Mouse (Mus musculus) frontal cortex, postnatal 36 days (tissue): ENCODE results near the gene Jade2.

Experiments used
- DNase-seq, 2 experiments: peaks; one replicate each; pipeline ENCODE4 v3.0.0; 2022; ENCODE audit warnings: low spot score in 2 of 2

The Jade2 gene

DNA sequence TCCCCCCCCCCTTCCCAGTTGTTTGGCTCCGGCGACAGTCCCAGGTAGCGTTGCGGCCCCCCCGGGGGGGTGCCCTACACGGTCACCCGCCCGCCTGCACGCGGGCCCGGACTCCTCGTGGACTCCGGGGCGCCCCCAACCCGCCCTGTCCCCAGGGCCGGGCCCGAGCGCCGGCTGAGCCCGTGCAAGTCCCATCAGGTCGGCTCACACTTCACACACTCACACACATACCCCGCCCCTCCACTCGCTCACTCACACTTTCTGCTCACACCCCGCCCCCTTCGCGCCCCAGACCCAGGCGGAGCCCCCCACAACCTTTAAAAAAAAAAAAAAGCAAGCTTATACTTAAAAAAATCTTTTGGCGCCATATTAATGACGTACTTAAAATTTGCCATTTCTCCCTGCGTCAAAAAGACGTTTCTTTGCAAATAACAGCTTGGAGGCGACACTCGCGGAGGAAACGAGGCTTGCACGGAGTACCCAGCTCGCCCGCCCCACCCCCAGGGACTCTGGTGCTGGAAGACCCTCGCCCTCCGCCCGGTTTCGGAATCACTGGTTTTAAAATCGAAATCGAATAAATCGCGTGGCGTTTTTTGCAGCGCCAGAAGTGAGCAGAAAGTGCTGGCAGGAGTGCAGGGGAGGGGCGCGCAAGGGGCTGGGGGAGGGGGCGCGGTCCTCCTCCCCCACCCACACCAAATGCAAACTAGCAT is 520 bp upstream of the Jade2 start:
- peak; percentile 59 to 70 for DNase-seq

DNA sequence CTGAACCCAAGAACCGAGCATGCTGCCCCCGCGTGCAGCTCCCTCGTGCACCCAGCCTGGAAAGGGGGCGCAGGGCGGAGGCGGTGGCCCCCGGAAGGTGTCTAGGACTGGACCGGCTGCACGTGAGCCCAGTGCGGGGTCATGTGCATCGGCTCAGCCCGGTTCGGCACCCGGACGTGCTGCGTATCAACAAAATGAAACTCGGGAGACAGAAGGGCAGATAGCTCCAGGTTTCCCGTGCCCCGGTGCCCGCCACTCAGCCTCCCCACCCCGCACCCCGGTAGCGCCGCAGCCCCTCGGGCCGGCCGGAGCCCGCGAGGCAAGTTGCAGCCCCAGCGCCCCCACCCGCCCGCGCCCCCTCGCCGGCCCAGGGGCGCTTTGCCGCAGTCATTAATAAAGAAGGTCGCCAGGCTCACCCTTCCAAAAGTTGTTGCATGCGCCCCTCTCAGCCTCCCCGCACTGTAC is 805 bp downstream of the Jade2 start:
- peak; percentile 60 for DNase-seq

DNA sequence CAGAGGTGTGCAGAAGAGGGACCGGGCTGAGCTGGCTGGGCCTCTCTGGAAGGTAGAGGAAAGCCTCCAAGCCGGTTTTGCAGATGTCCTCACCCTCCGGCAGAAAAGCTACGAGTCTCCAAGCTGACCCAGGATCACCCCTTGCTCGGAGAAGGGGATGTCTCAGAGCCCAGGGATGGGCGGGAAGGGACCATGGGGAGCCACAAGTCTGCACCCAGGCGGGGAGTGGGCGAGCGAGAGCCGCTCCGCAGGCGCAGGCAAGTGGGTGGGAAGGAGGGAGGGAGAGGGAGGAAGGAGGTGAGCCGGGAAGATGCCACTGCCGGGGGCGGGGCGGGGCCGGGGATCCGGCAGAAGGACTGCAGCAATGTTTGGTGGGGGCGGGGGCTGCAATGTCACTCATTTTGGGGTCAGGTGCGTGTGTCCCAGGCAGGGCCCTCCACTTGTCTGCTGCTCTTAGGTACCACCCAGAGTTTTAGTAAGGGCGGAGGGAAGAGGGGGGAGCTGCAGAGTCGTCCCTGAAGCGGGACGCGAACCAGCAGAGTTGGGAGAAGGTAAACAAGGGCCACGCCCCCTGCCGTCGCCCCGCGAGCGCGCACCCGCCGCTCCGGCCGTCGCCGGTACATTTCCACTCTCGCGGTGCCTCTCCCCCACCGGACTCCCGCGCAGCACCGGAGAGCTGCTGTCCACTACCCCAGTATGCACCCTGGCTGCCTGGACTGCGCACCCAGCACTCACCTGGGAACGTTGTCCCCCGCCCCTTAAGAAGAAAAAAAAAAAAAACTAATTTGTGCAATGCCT is 1.4 kb downstream of the Jade2 start:
- peak; percentile 74 for DNase-seq

DNA sequence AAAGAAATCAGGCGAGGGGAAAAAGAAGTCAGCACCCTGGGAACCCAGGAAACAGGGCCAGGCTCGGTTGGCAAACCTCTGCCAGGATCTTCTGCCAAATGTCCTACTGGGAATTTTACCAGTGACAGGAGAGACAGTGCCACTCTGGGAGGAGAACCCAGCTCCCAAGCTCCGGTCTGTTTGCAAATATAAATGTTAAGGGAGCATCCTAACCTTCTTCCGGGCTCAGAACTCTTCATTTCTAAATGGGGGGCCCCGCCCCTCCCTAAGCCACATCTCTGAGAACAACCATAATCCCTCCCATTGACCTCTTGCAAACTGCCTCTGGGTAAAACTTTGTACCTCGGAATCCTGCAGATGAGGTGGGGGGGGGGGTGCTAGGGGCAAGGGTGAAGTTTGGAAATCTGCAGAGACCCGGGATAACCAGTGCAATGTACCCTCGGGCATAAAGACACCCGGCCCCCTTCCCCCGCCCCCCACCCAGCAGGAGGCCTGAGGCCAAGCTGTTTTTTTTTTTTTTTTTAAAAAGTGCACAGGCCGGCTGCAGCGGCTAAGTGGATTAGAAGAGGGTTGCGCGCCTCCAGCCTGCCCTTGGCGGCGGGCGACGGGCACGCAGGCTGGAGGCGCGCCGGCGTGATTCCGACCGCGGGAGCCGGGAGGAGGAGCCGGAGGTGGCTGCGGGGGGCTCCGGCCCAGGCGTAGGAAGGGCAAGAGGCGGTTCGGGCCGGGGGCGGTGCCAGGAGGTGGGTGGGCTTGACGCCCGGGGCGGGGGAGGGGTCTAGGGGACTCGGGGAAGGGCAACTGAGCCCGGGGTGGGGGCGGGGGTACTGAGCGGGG is 2.3 kb downstream of the Jade2 start:
- DNase-seq: peak; percentile 45 to 72

DNA sequence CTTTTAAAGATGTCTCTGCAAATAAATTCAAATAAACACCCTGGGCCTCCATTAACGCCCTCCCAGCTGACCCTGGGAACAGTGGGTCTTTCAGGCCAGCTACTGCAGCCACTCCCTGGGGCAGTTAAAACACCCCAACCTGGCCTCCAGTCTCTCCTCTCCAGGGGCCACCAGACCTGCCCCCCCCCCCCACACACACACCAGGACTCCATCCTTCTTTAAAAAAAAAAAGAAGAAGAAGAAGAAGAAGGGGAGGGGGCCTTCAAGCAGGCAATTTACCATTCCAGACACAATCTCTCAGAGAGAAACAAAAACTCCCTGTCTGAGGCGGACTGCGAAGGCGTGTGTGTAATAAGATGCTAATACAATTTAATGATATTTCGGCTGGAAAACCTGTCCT is 4.9 kb downstream of the Jade2 start:
- DNase-seq: no peak

DNA sequence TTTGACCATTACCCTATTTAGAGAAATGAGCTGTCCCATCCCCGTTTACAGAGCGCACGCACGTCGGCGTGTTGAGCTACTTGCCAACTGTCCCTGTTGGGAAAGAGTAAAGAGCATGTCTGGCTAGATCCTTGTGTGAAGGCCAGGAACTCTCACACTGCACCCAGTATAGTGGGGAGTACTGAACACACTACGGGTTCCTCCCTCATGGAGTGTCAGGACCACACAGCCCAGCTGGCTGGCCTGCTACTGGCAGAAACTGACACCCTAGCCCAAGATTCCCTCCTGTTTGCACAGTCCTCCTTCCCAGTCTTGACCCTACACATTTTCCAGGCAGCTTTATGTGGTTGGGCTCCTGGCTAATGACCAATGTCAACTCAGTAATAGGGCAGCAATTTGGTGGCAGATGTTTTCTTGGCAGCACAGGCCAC is 5.3 kb downstream of the Jade2 start:
- no peak for DNase-seq

DNA sequence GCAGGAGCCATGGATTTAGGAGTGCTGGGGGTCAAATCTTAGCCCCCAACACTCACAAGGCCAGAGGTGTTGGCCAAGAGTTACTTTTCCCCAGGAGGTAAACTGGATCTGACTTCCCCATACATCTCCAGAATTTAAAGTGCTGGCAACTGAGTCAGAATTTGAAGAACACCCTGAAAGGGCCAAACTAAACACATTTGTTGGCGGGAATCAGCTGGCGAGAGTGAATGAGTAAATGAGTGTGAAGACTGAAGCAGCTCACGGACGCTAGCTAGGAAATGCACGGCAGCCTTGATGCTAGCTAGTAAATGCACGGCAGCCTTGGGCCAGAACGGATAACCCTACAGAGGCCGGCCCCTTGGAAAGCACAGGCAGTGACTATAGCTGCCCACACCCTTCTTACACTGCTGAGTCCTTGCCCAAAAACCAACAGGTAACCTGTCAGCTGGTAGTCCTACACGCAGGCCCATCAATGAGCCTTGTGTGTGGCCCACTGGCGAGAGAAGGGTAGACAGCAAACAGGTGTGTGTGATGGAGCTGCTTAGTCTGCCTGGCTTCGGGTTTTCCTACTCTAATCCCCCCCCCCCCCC is 6.6 kb downstream of the Jade2 start:
- no peak for DNase-seq

DNA sequence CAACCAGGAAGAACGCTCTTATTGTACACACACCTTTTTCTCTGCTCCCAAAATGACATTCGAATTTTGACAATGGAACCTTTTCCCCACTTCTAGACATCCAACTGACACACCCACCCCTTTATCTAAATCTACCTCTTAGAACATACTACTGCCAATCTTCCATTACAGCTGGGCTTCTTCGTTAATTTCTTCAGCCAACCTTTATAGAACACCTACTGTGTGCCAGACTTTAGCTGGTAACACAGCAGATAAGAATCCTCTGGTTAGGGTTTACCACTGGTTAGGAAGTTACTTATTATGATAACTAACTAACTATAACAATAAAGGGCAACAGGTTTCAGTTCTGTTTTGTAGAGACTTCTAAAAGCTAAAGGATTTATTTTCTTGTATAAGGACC is 9.1 kb downstream of the Jade2 start:
- no peak for DNase-seq

DNA sequence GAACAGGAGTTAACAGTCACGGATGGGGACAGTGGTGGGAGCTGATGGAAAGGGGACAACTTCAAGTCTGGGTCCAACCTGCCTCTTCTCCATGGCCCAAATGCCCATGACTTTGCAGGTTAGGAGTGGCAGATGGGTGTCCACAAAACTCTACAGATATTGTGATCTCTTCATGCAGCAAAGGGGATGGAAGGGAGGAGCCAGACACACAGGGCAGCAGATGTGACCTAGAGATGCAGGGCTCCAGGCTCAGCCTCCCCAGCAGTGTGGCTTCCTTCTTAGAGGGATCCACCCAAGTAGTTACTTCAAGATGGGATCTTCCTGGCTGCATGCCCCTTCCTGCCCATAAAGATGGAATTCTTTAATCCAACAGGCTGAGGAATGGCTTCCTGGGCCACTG is 9.6 kb downstream of the Jade2 start:
- no peak for DNase-seq

DNA sequence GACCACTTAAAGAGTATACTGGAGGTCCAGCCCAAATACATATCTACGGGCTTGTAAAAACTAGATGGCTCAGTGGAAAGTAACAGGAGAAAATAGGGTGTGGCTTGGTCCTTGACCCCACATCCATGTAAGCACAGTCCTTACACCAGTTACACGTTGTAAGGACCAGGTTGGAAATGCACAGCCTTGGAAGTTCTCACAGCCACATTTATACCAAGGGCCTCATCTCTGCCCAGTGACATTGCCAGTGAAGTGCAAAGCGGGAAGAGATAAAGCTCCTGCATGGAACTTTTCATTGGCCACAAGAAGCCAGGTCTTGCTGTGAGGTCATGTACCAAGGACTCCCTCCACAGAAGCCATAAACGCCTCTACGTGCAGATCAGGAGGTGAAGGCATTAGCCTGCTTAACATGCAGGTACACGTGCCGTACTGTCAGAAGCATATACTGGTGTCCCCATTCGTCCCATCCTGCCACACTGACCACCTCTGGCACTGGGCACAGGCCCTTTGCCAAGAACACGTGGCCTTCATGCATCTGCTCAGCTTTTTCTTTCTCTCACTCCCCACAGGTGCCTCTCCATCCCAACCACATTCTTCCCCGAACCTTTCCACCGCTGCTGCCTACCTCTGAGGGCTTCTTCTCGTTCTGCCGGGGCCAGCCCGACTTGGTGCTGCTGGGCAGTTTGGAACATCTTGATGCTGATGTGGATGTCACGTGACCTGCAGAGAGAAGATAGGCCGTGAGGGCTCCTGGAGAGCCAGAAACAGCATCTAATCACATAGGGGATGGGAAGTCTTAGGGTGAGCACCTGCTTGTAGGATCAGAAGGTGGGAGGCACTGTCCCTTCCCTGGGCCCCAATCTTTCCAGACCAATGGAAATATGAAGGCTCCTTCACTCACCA is 11.2 kb downstream of the Jade2 start:
- DNase-seq: no peak

DNA sequence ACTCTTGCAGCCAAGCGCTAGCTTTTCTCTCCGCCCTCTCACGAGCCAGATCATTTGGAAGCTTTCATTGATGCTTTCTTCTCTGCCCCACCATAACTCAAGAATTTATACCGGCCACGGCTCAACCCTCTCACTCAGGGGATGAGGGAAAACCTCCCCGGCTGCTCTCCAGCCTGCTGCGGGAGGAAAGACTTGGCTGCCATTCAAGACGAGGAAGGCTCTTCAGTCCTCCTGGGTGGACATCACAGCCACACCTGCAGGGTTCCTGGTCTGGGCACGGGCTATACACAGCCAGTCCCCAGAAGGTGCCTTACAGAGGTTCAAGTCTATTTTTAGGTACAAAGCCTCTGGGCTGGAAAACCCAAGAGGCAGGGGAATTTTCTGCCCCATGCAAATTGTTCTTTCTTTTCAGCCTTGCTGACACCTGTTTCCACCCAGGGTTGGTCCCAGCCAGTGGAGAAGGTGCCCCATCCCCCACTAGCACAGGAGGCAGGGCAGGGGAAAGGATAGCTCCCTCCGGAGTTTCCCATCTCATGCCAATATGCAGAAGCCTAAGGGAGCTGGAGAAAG is 12.8 kb downstream of the Jade2 start:
- DNase-seq: no peak

DNA sequence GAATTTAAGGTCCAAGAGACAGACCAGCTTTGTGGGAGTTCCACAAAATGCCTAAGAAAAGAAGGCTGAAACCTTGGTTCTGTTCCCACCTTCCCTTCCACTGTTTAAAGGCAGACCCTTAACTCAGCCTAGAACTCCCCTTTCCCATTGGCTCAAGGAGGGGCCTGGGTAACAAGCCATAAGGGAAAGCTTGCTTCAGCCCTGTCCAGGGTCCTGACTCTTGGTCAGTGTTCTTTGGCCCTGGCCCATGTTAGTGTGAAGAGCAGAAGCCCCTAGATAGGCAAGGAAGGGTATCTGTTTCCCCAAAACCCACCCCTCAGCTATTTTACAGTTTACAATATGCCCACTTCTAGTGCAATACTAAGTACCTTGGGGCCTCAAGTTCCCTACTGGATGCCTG is 13.6 kb downstream of the Jade2 start:
- DNase-seq: no peak

DNA sequence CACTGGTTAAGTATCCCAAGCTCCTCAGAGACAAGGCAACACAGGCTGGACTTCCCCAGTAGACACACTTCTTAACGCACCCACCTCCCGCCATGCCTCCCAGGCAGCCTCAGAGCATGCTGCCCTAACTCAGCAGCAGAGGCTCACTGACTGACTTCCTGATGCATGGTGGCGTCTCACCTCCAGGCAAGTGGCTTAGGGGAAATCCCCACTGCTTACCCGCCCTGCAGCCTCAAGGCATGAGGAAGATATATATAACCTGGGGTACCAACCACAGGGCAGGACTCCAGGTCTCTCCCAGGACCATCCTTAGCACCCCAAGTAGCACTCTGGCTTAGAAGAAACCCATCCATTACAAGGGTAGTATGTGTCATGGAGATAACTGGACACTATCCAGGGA is 14.3 kb downstream of the Jade2 start:
- no peak for DNase-seq

DNA sequence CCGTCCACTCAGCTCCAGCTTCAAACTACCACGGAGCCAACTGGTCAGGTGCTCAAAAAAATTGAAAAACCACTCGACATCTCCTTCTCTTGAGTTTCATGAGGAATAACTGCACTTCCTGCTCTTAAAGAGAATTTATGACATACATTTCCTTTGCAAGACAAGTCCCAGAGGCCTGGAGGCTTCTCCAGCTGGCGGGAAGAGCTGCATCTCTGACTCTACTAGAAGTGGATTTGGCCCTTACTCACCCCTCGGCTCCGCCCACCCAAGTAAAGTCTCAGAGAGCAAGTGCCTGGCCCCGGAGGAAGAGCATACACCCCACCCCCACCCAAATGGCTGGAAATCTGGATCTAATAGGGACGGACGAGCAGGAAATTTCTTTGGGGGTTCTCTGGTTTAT is 16.3 kb downstream of the Jade2 start:
- no peak for DNase-seq

DNA sequence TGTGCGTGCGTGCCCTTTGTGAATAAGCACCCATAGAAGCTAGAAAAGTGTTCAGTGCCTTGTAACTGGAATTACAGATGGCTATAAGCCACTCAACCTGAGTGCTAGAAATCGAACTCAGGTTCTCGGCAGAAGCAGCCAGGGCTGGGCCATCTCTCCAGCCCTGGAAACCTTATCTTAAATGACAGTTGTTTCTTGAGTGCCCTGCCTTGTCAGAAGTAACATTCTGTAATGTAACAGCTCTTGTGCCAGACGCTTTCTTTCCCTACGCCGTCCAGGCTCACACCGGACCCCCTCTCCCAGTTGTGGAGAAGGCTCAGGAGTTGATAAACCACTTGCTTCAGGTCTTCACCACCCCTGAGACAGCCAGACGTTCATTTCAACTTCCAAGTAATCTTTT is 16.8 kb downstream of the Jade2 start:
- DNase-seq: no peak

DNA sequence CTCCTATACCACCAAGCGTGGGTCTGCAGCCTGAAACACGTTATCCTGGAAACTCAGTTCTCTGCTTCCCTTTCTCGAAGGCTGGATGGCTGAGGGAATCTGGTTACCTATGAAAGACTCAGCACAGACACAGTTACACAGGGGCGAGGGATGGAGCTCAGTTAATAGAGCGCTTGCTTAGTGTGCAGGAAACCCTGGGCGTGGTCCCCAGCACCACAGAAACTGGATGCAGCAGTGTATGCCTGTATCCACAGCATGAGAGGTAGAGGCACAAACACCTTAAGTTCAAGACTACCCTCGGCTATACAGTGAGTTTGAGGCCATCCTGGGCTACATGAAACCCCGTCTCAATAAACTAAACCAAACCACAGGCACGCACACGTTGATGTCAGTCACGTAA is 17.5 kb downstream of the Jade2 start:
- DNase-seq: no peak

DNA sequence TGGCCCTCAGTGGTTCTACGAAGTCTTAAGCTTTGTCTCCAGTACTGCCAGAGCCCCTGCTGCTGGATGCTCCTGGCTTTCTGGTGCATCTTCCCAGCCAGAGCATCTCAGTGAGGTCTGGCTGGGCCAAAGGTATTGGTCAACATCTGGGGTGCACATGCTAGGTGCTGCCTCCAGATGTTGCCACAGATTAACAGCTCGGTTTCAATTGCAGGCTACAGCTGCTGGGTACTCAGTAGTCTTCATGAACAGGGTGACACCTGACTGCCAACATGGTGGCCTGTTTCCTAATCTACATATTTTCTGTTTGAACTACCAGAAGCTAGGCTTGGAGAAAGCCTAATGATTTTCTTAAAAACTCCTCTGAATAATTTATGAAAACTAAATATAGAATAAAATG is 18.3 kb downstream of the Jade2 start:
- no peak for DNase-seq

DNA sequence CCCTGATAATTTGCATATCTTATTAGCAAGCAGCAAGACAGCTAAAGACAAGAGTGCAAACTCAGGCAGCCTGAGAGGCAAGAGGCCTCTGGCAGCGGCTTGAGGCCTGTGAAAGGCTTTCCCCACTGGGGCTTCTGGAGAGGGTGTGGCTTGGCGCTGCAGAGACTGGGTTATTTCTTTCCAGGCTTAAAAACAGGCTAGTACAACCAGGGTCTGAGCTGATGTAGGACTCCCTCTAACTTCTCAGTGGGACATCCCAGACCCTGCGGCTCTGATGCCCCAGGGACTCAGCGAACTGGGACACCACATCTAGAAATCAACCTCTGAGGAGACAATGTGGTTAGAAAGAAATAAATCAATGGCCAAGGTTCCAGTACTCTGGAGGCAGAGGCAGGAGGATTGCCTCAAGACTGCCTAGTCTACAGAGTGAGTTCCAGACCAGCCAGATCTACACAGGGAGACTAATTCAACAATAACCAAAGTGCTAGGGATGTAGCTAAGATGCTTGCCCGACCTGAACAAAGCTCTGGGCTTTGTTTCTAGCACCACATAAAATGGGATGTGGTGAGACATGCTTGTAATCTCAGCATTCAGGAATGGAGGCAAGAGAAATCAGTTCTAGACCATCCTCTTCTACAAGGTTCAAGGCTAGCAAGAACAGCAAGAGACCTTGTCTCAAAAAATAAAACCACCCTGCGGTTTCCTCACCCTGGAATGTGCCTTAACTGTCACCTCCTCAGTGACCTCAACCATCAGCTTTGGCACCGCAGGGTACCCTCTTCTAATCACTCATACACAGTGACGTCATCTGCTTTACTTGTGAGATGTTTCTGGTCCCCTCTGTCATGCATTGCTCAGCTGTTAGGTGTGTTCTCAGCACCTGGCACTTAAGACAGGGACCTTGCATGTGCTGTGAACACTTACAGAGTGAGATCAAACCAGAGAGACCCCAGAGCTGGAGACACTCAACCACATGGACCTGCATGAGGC is 20.0 kb downstream of the Jade2 start:
- DNase-seq: no peak

DNA sequence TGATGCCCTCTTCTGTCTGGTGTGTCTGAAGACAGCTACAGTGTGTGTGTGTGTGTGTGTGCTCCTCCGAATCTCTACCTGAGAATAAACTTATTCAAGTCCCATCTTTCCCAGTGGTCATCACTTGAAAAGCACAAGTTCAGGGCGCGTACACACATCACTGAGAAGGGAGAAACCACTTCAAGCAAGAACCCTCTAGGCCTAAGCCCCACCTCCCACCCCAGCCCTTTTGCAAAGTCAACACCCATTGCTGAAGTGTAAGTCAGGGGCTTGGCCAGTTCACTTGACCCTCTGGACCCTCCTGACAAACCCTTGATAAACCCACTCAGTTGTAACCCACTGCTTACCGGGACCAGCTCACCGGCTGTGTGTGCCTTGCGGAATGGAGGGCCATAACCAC is 20.9 kb downstream of the Jade2 start:
- no peak for DNase-seq
